Mouse (Mus musculus) G1E (cell line): Measurements from ENCODE around the gene Oaz3.

Experiments used
- CTCF ChIP-seq: IDR thresholded peaks from 2 replicates; pipeline ENCODE4 v1.5.1; 2012; ENCODE audit warnings: low read depth, low read length, inconsistent platforms, mixed read lengths
- GATA1 ChIP-seq: IDR thresholded peaks from 2 replicates; pipeline ENCODE4 v1.6.1; 2012; ENCODE audit warnings: borderline replicate concordance, low read length, inconsistent platforms, mixed read lengths
- POLR2AphosphoS5 ChIP-seq: IDR thresholded peaks from 2 replicates; pipeline ENCODE4 v1.6.1; 2012; ENCODE audit warnings: low read depth, low read length, inconsistent platforms; ENCODE audit not compliant: insufficient replicate concordance
- TAL1 ChIP-seq: conservative IDR thresholded peaks from 2 replicates; pipeline ENCODE4 v1.6.1; 2012; ENCODE audit warnings: low read depth, low read length, inconsistent platforms, mixed read lengths

GRCm38 (mm10) chr3:94405561-94405960 is 38.2 kb downstream of the Oaz3 start:
- no peak for TF ChIP-seq GATA1
- TF ChIP-seq CTCF, result no peak
- no peak for TF ChIP-seq POLR2AphosphoS5
- no peak for TF ChIP-seq TAL1
